Mouse (Mus musculus) kidney, embryonic 14.5 days (tissue): ENCODE results near the gene Fam107b. TPM values are rescaled to one million over a fixed set of nuclear protein-coding genes. Genes with fewer than 3 reads are reported as not detected.

ENCODE experiments used
- ATAC-seq: fragments of 200-750 bp; cut with Nextera tagmentation; 2 replicates; pipeline ENCODE4 v1.8.0; 2017; ENCODE audit warnings: moderate number of reproducible peaks, mild to moderate bottlenecking, moderate TSS enrichment, moderate library complexity; ENCODE audit not compliant: low FRiP score, low TSS enrichment
- H3K27ac ChIP-seq: fragments of 300-500 bp; sonication (generic); 2 replicates; pipeline ENCODE4 v1.5.1; 2014; ENCODE audit warnings: low read depth, mild to moderate bottlenecking, low read length, moderate library complexity, mixed read lengths
- H3K27me3 ChIP-seq: fragments of 300-500 bp; sonication (generic); 2 replicates; pipeline ENCODE4 v1.6.1; 2014; ENCODE audit warnings: mild to moderate bottlenecking, low read length; ENCODE audit not compliant: control insufficient read depth, insufficient read depth
- H3K36me3 ChIP-seq: fragments of 300-500 bp; sonication (generic); 2 replicates; pipeline ENCODE4 v1.6.1; 2014; ENCODE audit warnings: low read length, mixed read lengths; ENCODE audit not compliant: control insufficient read depth, insufficient read depth
- H3K4me1 ChIP-seq: fragments of 300-500 bp; sonication (generic); 2 replicates; pipeline ENCODE4 v1.6.1; 2014; ENCODE audit warnings: low read length, mixed read lengths; ENCODE audit not compliant: control insufficient read depth, insufficient read depth
- H3K4me2 ChIP-seq: fragments of 300-500 bp; sonication (generic); replicated peaks from 2 replicates; pipeline ENCODE4 v1.6.1; 2014; ENCODE audit warnings: low read depth, mild to moderate bottlenecking, low read length
- H3K4me3 ChIP-seq: fragments of 300-500 bp; sonication (generic); 2 replicates; pipeline ENCODE4 v1.5.1; 2014; ENCODE audit warnings: mild to moderate bottlenecking, low read length
- H3K9ac ChIP-seq: fragments of 300-500 bp; sonication (generic); 2 replicates; pipeline ENCODE4 v1.6.1; 2014; ENCODE audit warnings: low read depth, mild to moderate bottlenecking, low read length, moderate library complexity
- H3K9me3 ChIP-seq: fragments of 300-500 bp; sonication (generic); 2 replicates; pipeline ENCODE4 v1.6.1; 2016; ENCODE audit warnings: low read length; ENCODE audit not compliant: control insufficient read depth
- WGBS: fragments of 180-500 bp; shearing (Covaris S2); extraction: QIAGEN DNeasy Blood & Tissue Kit; methylation state at CpG from one replicate; pipeline ENCODE4 v1.1.7; 2014; 5-methylcytosine and 5-hydroxymethylcytosine counted together
- polyA plus RNA-seq: library from polyadenylated mRNA; unstranded; fragments of >200 nt; fragmentation: Nextera tagmentation; extraction: Ambion mirVana; gene quantifications from 2 replicates; pipeline ENCODE4 v1.2.1, GENCODE M21; 2014

Gene Fam107b
- polyA plus RNA-seq, 1 experiment from 2014 or later = 77.0 TPM

- ATAC-seq = 0 out of 2 replicates have a peak, but pooled peaks have one; percentile 43
- no peak overlapping the region for H3K27ac ChIP-seq
These were observed 6.1 kb downstream of the Fam107b start for GRCm38 (mm10) chr2:3576346-3576745.

GRCm38 (mm10) chr2:3577216-3577615, 6.9 kb downstream of the Fam107b start:
- Histone ChIP-seq H3K27ac (0 out of 2 replicates have a peak overlapping the region, but pooled peaks have one; percentile 30), H3K27me3 (no peaks in the 10 kb centered on the region), H3K4me2 (no peak overlapping the region), H3K9me3 (no peaks in the 10 kb centered on the region), H3K9ac (no peak overlapping the region), H3K36me3 (no peaks in the 10 kb centered on the region), H3K4me1 (peaks cover 4% of the 10 kb centered on the region; the same call in 1 of the 2 replicates), H3K4me3 (no peak overlapping the region)
- ATAC-seq = no peak
- 69% methylated on average over 1 of the region's 1 CpGs for WGBS

More at GRCm38 (mm10) chr2:3576346-3576745, 6.1 kb downstream of the Fam107b start:
- H3K9ac ChIP-seq = no peak overlapping the region
- no peak overlapping the region for H3K4me3 ChIP-seq
- WGBS = 80% methylated on average over 1 of the region's 1 CpGs
- H3K36me3 ChIP-seq = no peaks in the 10 kb centered on the region
- no peak overlapping the region for H3K4me2 ChIP-seq
- H3K4me1 ChIP-seq = peaks cover 4% of the 10 kb centered on the region; the same call in 1 of the 2 replicates
- H3K9me3 ChIP-seq = no peaks in the 10 kb centered on the region
- H3K27me3 ChIP-seq = no peaks in the 10 kb centered on the region

- no peak overlapping the region for H3K9ac ChIP-seq
- WGBS = 72% methylated on average over 8 of the region's 8 CpGs
These were observed 8.1 kb downstream of the Fam107b start for GRCm38 (mm10) chr2:3578180-3578902.

GRCm38 (mm10) chr2:3579316-3579902, 9.1 kb downstream of the Fam107b start:
- no peak overlapping the region for H3K4me2 ChIP-seq
- H3K4me3 ChIP-seq = no peak overlapping the region
- H3K36me3 ChIP-seq = no peaks in the 10 kb centered on the region
- H3K9me3 ChIP-seq = no peaks in the 10 kb centered on the region
- H3K9ac ChIP-seq = no peak overlapping the region
- H3K27me3 ChIP-seq = no peaks in the 10 kb centered on the region
- peak overlapping the region; percentile 42; the same call in 1 of the 2 replicates for H3K27ac ChIP-seq
- peaks cover 4% of the 10 kb centered on the region; the same call in 1 of the 2 replicates for H3K4me1 ChIP-seq
- peak; percentile 83; the same call in 1 of the 2 replicates for ATAC-seq
- 28% methylated on average over 2 of the region's 2 CpGs for WGBS

More at GRCm38 (mm10) chr2:3578180-3578902, 8.1 kb downstream of the Fam107b start:
- Histone ChIP-seq H3K4me1 (peaks cover 4% of the 10 kb centered on the region; the same call in 1 of the 2 replicates), H3K4me3 (no peak overlapping the region), H3K27ac (0 out of 2 replicates have a peak overlapping the region, but pooled peaks have one; percentile 42), H3K9me3 (no peaks in the 10 kb centered on the region), H3K36me3 (no peaks in the 10 kb centered on the region), H3K4me2 (no peak overlapping the region), H3K27me3 (no peaks in the 10 kb centered on the region)
- no peak for ATAC-seq

- no peak overlapping the region for H3K9ac ChIP-seq
These were observed 12.5 kb downstream of the Fam107b start for GRCm38 (mm10) chr2:3582830-3583229.

GRCm38 (mm10) chr2:3585231-3585783, 15.0 kb downstream of the Fam107b start:
- Histone ChIP-seq H3K4me2 (no peak overlapping the region), H3K27ac (0 out of 2 replicates have a peak overlapping the region, but pooled peaks have one; percentile 47), H3K27me3 (no peaks in the 10 kb centered on the region), H3K4me1 (no peaks in the 10 kb centered on the region), H3K9me3 (no peaks in the 10 kb centered on the region), H3K9ac (no peak overlapping the region), H3K4me3 (no peak overlapping the region), H3K36me3 (no peaks in the 10 kb centered on the region)
- ATAC-seq = peak; percentile 46; the same call in 1 of the 2 replicates
- 51% methylated on average over 3 of the region's 3 CpGs for WGBS

More at GRCm38 (mm10) chr2:3582830-3583229, 12.5 kb downstream of the Fam107b start:
- Histone ChIP-seq H3K9me3 (no peaks in the 10 kb centered on the region), H3K4me1 (0 out of 2 replicates have a peak, but pooled peaks cover 4% of the 10 kb centered on the region), H3K4me3 (no peak overlapping the region), H3K27me3 (no peaks in the 10 kb centered on the region), H3K27ac (no peak overlapping the region), H3K36me3 (no peaks in the 10 kb centered on the region), H3K4me2 (no peak overlapping the region)
- WGBS = 54% methylated on average over 2 of the region's 2 CpGs
- no peak for ATAC-seq

GRCm38 (mm10) chr2:3590086-3590915, 20.0 kb downstream of the Fam107b start:
- Histone ChIP-seq H3K4me1 (no peaks in the 10 kb centered on the region), H3K36me3 (no peaks in the 10 kb centered on the region), H3K27ac (no peak overlapping the region), H3K9ac (no peak overlapping the region), H3K27me3 (no peaks in the 10 kb centered on the region), H3K4me2 (no peak overlapping the region), H3K4me3 (no peak overlapping the region), H3K9me3 (peaks cover under 1% of the 10 kb centered on the region; the same call in 1 of the 2 replicates)
- WGBS = 88% methylated on average over 6 of the region's 6 CpGs
- ATAC-seq = no peak

GRCm38 (mm10) chr2:3590916-3591197, 20.6 kb downstream of the Fam107b start:
- Histone ChIP-seq H3K27ac (no peak overlapping the region), H3K27me3 (no peaks in the 10 kb centered on the region), H3K9me3 (peaks cover 2% of the 10 kb centered on the region; the same call in 1 of the 2 replicates), H3K4me2 (no peak overlapping the region), H3K9ac (no peak overlapping the region), H3K4me1 (no peaks in the 10 kb centered on the region), H3K4me3 (no peak overlapping the region), H3K36me3 (no peaks in the 10 kb centered on the region)
- ATAC-seq = no peak
- WGBS = 92% methylated on average over 1 of the region's 1 CpGs
